Mouse (Mus musculus) frontal cortex, postnatal 14 days (tissue): ENCODE results near the gene Nckap5.
A peak's percentile ranks its signal among the peaks of the same experiment; 100 is the strongest.

Experiments used
- DNase-seq, 2 experiments: peaks; one replicate each; pipeline ENCODE4 v3.0.0; 2022; ENCODE audit warnings: low spot score in 2 of 2

The Nckap5 gene

DNA sequence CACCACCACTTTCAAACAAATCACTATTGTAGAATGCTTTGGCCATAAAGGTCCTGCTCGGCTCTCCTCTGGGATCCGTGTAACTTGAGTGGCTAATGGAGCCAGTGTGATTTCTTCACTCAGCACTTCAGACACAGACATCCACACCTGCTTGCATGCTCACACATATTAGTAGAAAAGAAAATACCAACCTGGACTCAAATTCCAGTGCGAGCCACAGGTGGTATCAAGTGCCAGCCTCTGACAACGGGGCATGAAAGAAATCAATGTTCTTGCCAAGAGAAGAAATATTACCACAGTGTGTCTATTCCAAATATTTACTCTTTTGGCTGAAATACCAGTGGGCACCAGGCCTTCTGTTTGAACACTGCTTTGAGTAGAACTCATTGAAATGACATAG is 208.6 kb downstream of the Nckap5 start:
- DNase-seq = no peak

DNA sequence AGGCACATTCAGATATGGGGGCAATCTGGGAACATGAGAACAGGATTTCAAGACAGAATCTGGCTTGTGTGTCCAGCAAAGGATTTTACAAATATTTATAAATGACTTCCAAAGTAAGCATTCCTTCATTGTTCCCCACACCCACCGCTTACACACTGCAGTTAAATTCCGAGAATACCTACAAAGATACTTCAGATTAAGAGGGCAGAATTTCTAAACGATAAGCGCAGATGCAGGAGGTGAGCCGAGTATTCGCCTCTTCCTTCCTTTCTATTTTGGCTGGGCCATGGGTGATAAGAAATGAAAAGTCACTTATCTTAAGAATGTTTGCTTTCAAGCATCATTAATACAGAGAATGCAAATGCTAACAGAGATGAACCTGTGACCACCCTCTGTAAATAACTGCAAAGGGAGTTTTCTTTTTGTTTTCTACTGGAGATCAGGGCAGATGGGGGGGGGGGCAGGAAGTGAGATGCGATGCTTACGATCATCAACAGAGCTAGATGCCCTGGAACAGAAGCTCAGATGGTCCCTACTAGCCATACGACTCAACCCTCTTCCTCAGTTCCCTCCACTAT is 213.0 kb downstream of the Nckap5 start:
- DNase-seq = no peak

DNA sequence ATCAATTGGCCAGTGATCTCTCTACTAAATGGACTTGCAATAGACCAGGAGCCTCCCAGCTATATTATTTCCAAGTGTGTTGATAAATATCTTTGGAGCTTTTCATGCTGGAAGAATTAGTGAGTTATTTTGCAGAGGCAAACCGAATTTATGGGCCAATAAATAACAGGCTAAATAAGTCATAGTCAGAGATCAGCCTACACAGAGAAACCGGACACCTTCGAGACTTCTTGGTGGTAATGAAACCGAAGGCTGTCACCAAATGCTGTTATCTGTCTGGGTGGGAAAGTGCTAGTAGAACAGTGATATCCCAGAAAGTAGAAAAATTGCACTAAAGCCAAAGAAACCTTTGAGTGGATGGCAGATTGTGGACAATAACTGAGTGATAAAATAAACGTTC is 213.6 kb downstream of the Nckap5 start:
- DNase-seq = no peak

DNA sequence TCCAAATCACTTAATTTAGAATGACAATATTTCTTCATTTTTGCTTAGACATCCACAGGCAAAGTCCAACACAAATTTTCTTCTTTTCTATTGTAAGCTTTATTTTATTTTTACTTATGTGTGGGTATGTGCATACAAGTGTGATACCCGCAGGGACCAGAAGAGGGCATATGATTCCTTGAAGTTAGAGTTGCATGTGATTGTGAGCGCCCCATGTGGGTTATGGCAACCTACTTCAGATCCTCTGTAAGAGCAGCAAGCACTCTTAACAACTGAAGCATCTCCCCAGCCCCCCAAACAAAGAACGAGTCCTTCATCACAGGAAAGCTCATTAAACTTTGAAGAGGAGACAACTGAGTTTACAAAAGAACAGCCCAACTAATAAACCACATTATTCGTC is 217.7 kb downstream of the Nckap5 start:
- DNase-seq = no peak

DNA sequence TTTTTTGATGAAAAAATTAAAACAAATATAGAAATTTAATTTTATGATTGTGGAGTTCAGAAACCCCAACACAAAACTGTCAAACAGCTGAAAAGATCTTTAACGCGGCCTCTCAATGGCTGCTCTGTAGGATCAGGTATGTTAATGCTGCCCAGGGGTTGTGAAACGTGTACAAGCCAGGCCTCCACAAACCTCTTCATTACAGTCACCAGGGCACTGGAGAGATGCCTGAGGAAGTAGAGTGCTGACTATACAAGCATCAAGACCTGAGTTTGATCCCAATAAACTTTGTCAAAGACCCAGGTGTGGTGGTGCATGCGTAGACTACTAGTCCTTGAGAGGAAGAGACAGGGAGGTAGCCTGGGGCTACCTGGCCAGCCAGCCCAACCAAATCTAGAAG is 222.0 kb downstream of the Nckap5 start:
- no peak for DNase-seq

DNA sequence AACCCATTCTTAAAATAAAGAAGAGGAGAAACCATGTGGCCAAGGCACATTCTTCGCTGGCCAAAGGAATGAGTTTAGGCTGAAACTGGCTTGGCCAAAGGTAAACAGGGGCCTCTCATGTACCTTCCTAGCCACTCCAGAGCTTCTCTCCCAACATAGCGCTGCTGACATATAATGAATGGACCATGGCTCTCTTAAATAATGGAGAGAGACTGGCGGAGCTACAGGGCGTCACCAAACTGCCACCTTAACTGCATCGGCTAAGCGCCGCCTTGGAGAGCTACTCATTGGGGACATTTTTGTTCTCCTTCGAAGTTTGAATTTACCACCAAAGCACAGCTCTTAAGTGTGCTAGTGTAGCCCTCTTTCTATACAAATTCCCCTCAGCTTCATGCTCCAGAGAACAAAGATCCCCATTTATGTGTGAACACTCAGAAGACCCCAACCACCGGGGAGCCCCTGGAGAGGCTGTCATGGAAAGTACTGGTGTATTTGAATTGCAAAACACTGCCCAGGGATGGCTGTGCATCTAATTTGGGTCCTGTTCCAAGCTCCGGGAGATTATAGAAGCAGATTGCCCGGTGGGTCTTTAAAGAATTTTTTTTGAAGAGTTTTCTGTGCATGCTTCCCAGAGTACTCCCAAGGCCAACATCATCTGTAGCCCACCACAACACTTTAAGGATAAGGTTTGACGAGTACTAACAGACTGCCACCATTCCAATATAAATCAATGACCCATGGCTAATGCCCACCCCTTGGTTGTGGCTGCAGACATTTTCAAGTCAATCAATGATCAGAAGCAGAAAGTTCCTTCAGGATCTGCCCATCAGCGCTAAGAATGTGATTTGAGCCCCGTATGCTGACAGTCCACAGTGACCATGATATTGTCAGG is 224.2 kb downstream of the Nckap5 start:
- no peak for DNase-seq

DNA sequence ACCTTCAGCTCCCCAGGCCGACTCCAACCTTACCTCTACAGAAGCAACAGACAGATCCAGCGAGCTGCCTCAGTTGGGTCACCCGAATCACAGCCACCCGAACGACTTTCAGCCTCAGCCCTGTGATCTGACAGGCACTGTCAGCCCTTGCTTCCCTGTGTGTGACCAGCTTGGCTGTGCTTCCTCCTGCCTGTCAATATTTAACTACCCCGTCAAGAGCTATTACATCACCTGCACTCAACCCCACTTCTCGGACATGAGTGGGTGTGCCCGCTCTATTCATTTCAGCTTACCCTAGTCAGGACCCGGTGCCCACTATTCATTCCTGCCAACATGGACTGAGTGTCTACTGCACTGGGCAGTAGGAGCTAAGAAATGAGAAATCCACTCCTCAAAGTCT is 226.0 kb downstream of the Nckap5 start:
- DNase-seq = no peak

DNA sequence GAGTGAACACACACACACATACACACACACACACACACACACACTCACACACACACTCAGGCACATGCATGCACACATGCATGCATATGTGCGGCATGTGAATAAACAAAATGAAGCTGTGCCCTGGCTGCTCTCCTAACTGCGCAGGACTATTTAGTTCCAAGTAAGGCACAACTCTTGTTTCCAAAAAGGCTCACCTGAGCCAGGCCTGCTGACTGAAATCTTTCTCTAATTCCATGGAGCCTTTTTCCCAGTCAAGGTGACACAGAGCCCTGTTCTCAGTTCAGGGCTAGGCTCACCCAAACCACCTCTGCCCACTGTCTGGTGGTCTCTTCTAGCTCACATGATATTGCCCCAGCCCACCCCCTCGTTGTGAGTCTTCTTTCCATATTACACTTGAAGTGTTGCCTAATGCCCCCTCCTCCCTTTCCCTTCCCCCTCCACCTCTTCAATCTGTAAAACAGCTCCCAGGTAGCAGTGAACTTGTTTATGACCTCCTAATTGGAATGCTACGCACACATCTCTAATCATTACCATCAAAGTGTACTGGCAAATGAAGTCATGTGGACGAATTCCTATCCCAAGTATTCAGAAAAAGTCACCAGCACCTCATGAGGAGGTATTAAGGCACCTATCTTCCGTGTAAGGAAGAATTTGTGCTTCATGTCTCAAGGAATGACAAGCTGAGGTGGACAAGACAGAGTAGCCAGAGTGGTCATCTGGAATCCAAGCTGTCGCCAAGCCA is 226.7 kb downstream of the Nckap5 start:
- no peak for DNase-seq

DNA sequence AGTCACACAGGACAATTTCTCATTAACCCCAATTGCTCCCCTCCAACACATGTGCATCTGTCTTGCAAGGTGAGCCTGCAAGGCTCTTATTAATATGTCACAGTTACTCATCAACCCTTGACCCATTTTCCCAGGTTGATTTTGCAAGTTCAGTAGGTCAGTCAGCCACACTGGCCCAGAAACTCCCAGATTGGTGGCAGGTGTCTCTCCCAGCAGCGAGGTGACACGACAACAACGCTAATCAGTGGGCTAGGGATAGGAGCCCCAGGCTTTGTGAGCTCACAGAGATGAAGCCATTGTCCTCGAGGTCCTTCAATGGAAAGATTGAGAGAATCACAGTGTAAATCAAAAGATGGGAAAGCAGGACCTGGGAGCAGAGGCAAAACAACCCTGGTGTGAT is 230.0 kb downstream of the Nckap5 start:
- no peak for DNase-seq

DNA sequence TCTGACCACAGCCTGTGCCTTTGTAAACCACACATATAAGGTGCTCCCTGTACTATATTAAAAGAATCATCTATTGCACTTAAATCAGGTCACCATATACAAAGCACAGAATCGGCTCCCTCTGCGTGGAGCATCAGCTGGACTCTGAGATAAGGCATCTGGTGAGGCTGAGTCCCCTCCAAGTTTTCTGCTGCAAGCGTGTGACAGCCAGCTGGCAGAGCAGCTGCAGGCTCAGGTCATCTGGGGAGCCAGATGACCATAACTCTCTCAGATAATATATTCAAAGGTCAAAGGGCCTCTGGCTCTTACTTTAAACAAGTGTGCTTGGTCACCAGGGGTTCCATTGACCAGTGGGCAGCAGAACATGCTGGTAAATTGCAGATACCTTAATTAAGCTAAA is 233.2 kb downstream of the Nckap5 start:
- DNase-seq = no peak

DNA sequence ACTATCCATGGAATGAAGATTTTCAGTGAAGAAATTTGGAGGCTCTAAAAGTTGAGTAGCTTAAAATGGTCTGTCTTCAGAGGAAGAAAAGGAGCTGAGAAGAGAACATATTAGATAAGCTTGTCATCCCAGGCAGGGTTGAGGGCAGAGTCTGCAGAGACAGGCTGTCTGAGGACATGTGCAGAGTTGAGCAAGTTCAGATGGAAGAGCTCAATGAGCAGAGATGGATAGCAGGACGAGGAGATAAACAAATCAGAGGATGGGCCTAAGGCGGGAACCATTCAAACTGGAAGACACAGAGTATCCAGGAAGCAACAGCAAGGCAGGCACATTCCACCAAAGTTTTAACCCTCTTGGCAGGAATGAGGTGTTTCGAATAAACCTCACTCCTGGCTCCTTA is 235.8 kb downstream of the Nckap5 start:
- DNase-seq = no peak

DNA sequence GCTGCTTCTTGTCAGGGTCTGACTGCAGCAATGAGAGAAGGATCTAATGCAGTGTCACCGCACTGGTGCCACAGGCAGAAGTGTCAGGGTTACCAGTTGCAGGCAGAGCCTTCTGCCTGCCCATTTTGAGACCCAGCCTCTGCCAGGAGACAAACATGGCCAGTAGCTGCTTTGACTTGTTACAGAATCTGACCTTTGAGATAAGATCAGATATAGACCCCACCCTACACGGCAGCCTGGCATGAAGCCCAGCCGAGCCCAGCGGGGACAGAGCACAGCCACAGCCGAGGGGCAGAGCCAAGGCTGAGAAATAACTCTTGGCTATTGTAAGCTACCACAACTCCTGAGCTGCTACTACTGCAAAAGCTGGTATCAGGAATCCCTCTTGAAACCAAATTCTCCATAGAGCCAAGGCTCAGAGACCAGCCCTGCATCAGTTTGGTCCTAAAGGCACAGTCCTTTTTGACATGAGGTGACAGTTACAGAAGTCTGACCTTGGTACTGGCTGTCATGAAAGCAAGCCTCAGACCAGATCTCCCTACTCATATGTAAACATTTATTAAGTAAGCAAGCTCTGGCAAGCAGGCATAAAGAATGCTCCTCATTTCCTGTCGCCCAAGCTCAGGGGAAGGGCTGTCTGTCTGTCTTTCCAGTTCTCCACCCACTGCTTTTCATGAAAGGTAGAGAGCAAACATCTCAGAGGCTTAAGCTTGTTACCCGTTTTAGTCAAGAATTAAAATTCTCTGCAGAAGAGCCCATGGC is 237.4 kb downstream of the Nckap5 start:
- no peak for DNase-seq

DNA sequence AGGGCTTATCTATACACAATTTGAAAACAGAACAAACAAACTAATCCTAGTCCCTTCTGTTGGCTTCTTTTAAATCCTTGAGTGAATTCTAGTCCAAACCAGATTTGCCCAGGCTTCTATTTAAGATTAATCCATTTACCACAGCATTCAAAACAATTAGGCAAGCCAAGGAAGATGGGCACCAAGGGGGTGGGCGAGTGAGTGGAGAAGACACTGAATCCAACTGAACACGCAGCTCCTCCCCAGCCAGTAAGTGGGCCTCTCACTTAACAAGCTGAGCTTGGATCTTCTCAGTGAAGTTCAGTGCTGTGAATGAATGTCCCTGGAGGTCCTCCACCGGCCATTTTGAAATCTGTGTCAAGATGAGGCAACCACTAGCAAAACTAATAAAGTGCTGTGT is 239.7 kb downstream of the Nckap5 start:
- DNase-seq = no peak

DNA sequence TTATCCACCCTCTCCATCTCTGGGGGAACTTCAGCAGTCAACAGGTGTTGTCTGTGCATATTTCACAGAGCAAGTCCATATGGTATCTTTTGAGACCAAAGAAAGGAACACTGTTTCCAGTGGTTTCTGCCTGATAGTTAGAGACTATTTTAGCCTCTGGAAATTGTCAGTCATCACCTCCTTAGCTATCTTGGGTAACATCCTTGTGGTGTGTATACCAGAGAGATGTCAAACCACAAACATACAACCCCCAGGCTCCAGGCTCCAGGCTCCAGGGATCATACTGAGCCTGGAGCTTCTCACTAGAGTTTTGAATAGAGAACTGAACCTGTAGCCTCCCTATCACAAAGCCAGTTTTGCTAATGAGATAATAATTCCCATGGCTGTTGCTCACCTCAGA is 252.4 kb downstream of the Nckap5 start:
- DNase-seq = no peak

DNA sequence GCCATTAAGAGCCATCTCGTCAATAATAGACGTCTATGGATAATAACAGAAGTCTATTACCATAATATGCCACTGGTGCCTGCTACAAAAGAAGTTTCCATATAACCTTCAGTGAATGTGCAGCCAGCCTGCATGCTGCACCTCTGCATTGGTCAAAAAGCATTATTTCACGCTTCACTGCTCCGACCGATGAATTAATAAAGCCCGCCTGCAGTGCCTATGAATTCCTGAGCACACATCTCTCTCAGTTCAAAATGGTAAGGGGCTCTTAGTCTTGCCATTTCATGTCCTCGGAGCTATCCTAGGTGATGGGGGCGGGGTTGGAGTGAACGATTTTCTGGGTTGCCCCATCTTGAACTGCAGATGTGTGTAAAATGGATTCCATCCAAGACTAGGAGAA is 256.3 kb downstream of the Nckap5 start:
- DNase-seq = no peak

DNA sequence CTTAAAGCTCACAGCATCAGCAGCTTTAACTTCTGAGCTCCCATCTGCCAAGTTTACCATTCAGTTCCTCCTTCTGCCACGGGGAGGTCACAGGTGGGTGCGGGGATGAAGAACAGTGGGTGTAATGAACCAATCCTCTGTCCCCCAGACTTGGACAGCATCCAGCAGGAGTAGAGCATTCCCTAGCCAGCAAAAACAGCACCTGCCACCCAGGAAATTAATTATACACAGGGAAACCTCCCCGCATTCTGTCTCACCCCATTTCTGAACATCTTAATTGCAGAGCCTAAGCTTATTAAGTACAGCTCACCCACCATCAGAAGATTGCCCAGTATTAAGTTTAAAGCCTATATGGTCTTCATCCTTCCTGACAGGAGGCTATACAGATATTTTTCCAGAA is 256.9 kb downstream of the Nckap5 start:
- DNase-seq = no peak

DNA sequence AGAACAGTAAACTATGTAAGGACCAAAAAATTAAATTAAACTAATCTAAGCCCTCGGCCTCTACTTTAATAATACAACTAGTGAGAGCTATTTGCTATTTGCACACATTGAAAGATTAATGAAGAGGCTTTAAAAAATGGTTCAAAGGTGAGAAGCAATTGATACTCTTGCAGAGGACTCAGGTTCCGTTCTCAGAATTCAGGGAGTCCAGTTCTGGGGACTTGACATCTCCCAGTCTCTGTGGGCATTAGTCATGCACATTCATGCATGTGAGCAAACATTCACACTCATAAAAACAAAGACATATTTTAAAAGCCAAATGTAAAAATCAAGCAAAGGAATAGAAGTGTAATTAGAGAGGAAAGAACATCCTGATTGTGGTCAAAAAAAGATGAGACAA is 257.5 kb downstream of the Nckap5 start:
- no peak for DNase-seq

DNA sequence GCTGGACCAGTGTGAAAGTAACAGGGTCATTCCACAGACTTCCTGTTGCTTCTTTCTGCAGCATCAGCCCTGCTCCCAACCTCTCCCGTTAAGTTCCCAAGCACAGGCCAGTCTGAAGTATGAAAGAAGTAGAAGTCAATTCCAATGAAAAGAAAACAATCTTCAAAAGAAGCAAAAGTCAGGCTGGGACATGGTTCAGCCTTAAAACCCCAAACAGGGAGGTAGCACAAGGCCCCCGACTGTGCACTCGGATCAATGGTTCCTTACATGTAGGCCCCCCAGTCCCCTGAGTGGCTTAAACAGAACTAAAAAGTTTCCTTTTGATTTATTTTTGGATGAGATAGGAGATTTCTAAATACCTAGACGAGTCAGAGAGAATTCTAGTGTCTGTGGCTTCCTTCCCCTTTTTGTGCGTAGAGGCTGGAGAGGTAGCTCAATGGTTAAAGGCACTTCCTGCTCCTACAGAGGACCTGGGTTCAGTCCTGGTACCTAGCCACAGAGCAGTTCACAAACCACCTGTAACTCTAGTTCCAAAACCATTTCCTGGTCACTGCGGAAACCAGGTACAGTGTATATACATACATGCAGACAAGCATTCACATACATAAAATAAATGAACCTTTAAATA is 260.9 kb downstream of the Nckap5 start:
- DNase-seq = no peak

DNA sequence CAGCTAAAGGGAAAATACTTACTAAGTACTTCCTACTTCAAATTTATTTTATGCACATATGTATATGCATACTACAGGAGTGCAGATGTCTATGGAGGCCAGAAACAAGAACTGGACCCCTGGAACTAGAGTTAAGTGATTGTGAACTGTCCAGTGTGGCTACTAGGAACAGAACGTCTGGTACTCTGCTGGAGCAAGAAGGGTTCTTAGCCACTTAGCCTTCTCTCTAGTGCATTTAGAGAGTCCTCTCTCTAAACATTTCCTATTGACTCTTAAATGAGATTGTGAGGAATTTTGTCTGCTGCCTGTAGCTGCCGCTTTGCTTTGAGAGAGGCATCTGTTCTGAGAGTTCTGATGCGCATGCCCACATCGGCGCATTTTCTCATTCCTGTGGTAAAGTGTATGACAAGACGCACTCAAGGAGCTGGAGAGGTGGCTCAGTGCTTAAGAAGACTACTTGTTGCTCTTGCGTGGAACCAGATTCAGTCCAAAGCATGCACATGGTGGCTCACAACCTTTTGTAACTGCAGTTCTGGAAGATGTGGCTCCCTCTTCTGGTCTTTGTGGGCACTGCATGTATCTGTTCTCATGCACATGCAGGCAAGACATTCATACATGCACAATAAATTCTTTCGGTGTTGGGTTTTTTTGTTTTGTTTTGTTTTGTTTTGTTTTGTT is 261.9 kb downstream of the Nckap5 start:
- DNase-seq = peak; percentile 7 to 15

DNA sequence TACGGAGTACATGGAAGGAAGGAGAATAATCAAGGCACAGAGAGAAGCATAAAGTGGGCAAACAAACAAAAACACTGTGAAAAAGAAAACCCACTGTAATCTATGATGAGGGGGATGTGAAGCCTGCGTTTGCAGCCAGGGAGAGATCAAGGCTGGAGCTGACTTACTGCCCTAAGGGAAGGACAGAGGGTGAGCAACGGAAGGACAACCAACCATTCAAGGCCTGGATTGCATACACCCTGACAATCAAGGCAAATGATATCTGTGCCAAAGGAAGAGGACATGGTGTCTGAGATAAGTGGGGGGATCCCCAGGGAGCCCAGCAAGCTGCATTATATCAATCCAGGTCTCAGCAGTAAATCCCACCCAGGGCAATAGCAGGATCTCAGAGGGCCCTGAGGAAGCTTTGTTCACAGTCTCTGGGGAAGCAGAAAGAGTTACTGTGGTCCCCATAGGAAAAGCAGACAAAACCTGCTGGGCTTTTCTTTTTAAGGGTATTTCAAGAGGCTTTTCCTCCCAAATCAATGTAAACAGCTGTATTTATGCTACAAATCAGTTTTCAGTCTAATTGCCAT is 265.4 kb downstream of the Nckap5 start:
- no peak for DNase-seq

DNA sequence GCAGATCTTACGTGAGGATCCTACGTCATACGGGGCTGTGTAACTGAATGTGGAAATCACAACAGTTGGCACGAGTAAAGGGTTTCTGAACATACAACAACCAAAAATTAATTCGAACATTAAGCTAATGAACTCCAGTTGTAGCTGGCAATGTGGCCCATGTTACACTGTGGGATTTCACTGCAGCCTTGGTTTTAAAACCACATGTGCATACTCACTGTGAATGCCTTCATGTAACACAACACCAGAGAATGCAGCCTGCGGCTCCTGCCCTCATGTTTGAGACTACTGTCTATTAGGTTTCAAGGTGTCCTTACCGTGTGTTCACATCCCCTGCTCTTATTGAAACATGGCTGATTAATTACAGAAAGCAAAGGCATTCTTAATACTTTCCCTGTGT is 269.7 kb downstream of the Nckap5 start:
- DNase-seq = no peak
